Mouse (Mus musculus) megakaryocyte, embryonic 14.5 days (primary cell): ENCODE results near the gene Lrig2.

Experiments
- FLI1 ChIP-seq: IDR thresholded peaks from 2 replicates; pipeline ENCODE4 v1.6.1; 2012; ENCODE audit warnings: low read length, inconsistent platforms, mixed read lengths
- GATA1 ChIP-seq: IDR thresholded peaks from 3 replicates; pipeline ENCODE4 v1.6.1; 2012; ENCODE audit warnings: mixed read lengths, low read length, inconsistent platforms, borderline replicate concordance

GRCm38 (mm10) chr3:104434246-104434696 lies 77.4 kb downstream of the Lrig2 start:
- TF ChIP-seq GATA1 = no peak
- no peak for TF ChIP-seq FLI1
